Mouse (Mus musculus): ENCODE results near the gene Vps16. TPM values are rescaled to one million over a fixed set of nuclear protein-coding genes. Genes with fewer than 3 reads are reported as not detected.

Gene Vps16
- 28.7 and 31.8 TPM in 2 replicates for polyA plus RNA-seq (2012; ENCODE audit: insufficient read depth, insufficient read length, missing spikeins)

GRCm38 (mm10) chr2:130424126-130424853 lies at the start of gene Vps16, which contains the start of gene Pced1a:
Gene Vps16 (plus strand): TSS chr2:130424339.
Gene Pced1a (minus strand): TSS chr2:130424701.
- peak within 1 kb of the TSS; percentile 66 for H3K27ac ChIP-seq (replicated peaks; ENCODE audit: low read depth, low read length)
- H3K4me1 ChIP-seq (ENCODE audit: control insufficient read depth, insufficient read depth, insufficient read length, low read length), result peaks cover 5% of the 10 kb centered on the region
- peak within 1 kb of the TSS; percentile 81 for H3K4me3 ChIP-seq (ENCODE audit: insufficient read depth, low read depth, low read length)

- no peak overlapping the region for H3K27ac ChIP-seq (replicated peaks; ENCODE audit: low read depth, low read length)
- H3K4me3 ChIP-seq (ENCODE audit: insufficient read depth, low read depth, low read length), result no peak overlapping the region
- no peaks in the 10 kb centered on the region for H3K4me1 ChIP-seq (ENCODE audit: control insufficient read depth, insufficient read depth, insufficient read length, low read length)
Measured at GRCm38 (mm10) chr2:130374951-130375350, 49.2 kb upstream of the Vps16 start.

GRCm38 (mm10) chr2:130383205-130383604 lies 40.9 kb upstream of the Vps16 start:
- no peak overlapping the region for H3K27ac ChIP-seq (replicated peaks; ENCODE audit: low read depth, low read length)
- no peaks in the 10 kb centered on the region for H3K4me1 ChIP-seq (ENCODE audit: control insufficient read depth, insufficient read depth, insufficient read length, low read length)
- H3K4me3 ChIP-seq (ENCODE audit: insufficient read depth, low read depth, low read length), result no peak overlapping the region

GRCm38 (mm10) chr2:130383895-130384294 lies 40.2 kb upstream of the Vps16 start:
- Histone ChIP-seq H3K4me1 (ENCODE audit: control insufficient read depth, insufficient read depth, insufficient read length, low read length) (no peaks in the 10 kb centered on the region), H3K4me3 (ENCODE audit: insufficient read depth, low read depth, low read length) (no peak overlapping the region), H3K27ac (replicated peaks; ENCODE audit: low read depth, low read length) (no peak overlapping the region)

GRCm38 (mm10) chr2:130386212-130386611 lies 37.9 kb upstream of the Vps16 start:
- no peak overlapping the region for H3K4me3 ChIP-seq (ENCODE audit: insufficient read depth, low read depth, low read length)
- H3K4me1 ChIP-seq (ENCODE audit: control insufficient read depth, insufficient read depth, insufficient read length, low read length), result no peaks in the 10 kb centered on the region
- no peak overlapping the region for H3K27ac ChIP-seq (replicated peaks; ENCODE audit: low read depth, low read length)

- Histone ChIP-seq H3K4me3 (ENCODE audit: insufficient read depth, low read depth, low read length) (no peak overlapping the region), H3K4me1 (ENCODE audit: control insufficient read depth, insufficient read depth, insufficient read length, low read length) (no peaks in the 10 kb centered on the region), H3K27ac (replicated peaks; ENCODE audit: low read depth, low read length) (no peak overlapping the region)
Measured at GRCm38 (mm10) chr2:130388796-130389195, 35.3 kb upstream of the Vps16 start.

GRCm38 (mm10) chr2:130390993-130391625 lies 33.0 kb upstream of the Vps16 start:
- no peak overlapping the region for H3K27ac ChIP-seq (replicated peaks; ENCODE audit: low read depth, low read length)
- H3K4me1 ChIP-seq (ENCODE audit: control insufficient read depth, insufficient read depth, insufficient read length, low read length), result no peaks in the 10 kb centered on the region
- H3K4me3 ChIP-seq (ENCODE audit: insufficient read depth, low read depth, low read length), result no peak overlapping the region

- no peaks in the 10 kb centered on the region for H3K4me1 ChIP-seq (ENCODE audit: control insufficient read depth, insufficient read depth, insufficient read length, low read length)
- no peak overlapping the region for H3K4me3 ChIP-seq (ENCODE audit: insufficient read depth, low read depth, low read length)
- H3K27ac ChIP-seq (replicated peaks; ENCODE audit: low read depth, low read length), result no peak overlapping the region
Measured at GRCm38 (mm10) chr2:130392836-130393235, 31.3 kb upstream of the Vps16 start.

GRCm38 (mm10) chr2:130395696-130396095 lies 28.4 kb upstream of the Vps16 start:
- Histone ChIP-seq H3K4me3 (ENCODE audit: insufficient read depth, low read depth, low read length) (no peak overlapping the region), H3K27ac (replicated peaks; ENCODE audit: low read depth, low read length) (no peak overlapping the region), H3K4me1 (ENCODE audit: control insufficient read depth, insufficient read depth, insufficient read length, low read length) (no peaks in the 10 kb centered on the region)

- peak within 1 kb of the TSS; percentile 36 for H3K4me3 ChIP-seq (ENCODE audit: insufficient read depth, low read depth, low read length)
- H3K4me1 ChIP-seq (ENCODE audit: control insufficient read depth, insufficient read depth, insufficient read length, low read length), result no peaks in the 10 kb centered on the region
- no peak within 1 kb of the TSS for H3K27ac ChIP-seq (replicated peaks; ENCODE audit: low read depth, low read length)
Measured at GRCm38 (mm10) chr2:130397186-130397985, 26.8 kb upstream of the Vps16 start, which contains the start of gene Cpxm1. Gene Cpxm1 (minus strand): TSS chr2:130397574.

- H3K27ac ChIP-seq (replicated peaks; ENCODE audit: low read depth, low read length), result no peak overlapping the region
- no peaks in the 10 kb centered on the region for H3K4me1 ChIP-seq (ENCODE audit: control insufficient read depth, insufficient read depth, insufficient read length, low read length)
- no peak overlapping the region; the same call in 1 of the 2 replicates for H3K4me3 ChIP-seq (ENCODE audit: insufficient read depth, low read depth, low read length)
Measured at GRCm38 (mm10) chr2:130398091-130398490, 26.0 kb upstream of the Vps16 start.

- no peak overlapping the region for H3K4me3 ChIP-seq (ENCODE audit: insufficient read depth, low read depth, low read length)
- no peak overlapping the region for H3K27ac ChIP-seq (replicated peaks; ENCODE audit: low read depth, low read length)
- H3K4me1 ChIP-seq (ENCODE audit: control insufficient read depth, insufficient read depth, insufficient read length, low read length), result no peaks in the 10 kb centered on the region
Measured at GRCm38 (mm10) chr2:130400046-130400445, 24.1 kb upstream of the Vps16 start.

- no peak overlapping the region for H3K4me3 ChIP-seq (ENCODE audit: insufficient read depth, low read depth, low read length)
- H3K27ac ChIP-seq (replicated peaks; ENCODE audit: low read depth, low read length), result no peak overlapping the region
- H3K4me1 ChIP-seq (ENCODE audit: control insufficient read depth, insufficient read depth, insufficient read length, low read length), result no peaks in the 10 kb centered on the region
Measured at GRCm38 (mm10) chr2:130401891-130402290, 22.2 kb upstream of the Vps16 start.

- H3K27ac ChIP-seq (replicated peaks; ENCODE audit: low read depth, low read length), result no peak within 1 kb of the TSS
- H3K4me3 ChIP-seq (ENCODE audit: insufficient read depth, low read depth, low read length), result no peak within 1 kb of the TSS
- no peaks in the 10 kb centered on the region for H3K4me1 ChIP-seq (ENCODE audit: control insufficient read depth, insufficient read depth, insufficient read length, low read length)
Measured at GRCm38 (mm10) chr2:130404939-130405338, 19.2 kb upstream of the Vps16 start, which contains the start of the genes Gm28372 and 1700020A23Rik. Gene Gm28372 (plus strand): TSS chr2:130405239. Gene 1700020A23Rik (plus strand): TSS chr2:130405259.

GRCm38 (mm10) chr2:130406178-130406577 lies 18.0 kb upstream of the Vps16 start, which contains the start of gene Tmem239:
Gene Tmem239 (plus strand): TSS chr2:130406478.
- H3K4me1 ChIP-seq (ENCODE audit: control insufficient read depth, insufficient read depth, insufficient read length, low read length), result no peaks in the 10 kb centered on the region
- no peak within 1 kb of the TSS for H3K27ac ChIP-seq (replicated peaks; ENCODE audit: low read depth, low read length)
- no peak within 1 kb of the TSS for H3K4me3 ChIP-seq (ENCODE audit: insufficient read depth, low read depth, low read length)

Data from brown adipose tissue, adult 24 weeks (tissue).